Mouse (Mus musculus) lung, adult 2 months (tissue): ENCODE data around the gene Vash2. TPM values are rescaled to one million over a fixed set of nuclear protein-coding genes. Genes with fewer than 3 reads are reported as not detected.

ENCODE experiments used
- DNase-seq: peaks from one replicate; pipeline ENCODE4 v3.0.0; 2022
- H3K4me1 ChIP-seq: fragments of 200-500 bp; 2 replicates; pipeline ENCODE4 v1.6.1; 2011; ENCODE audit warnings: low read length; ENCODE audit not compliant: control insufficient read depth, insufficient read depth
- H3K4me3 ChIP-seq: fragments of 200-500 bp; replicated peaks from 2 replicates; pipeline ENCODE3; 2011; ENCODE audit warnings: low read depth, mild to moderate bottlenecking, control low read depth, low read length; ENCODE audit errors: extremely low read depth
- CTCF ChIP-seq: fragments of 200-500 bp; IDR thresholded peaks from 2 replicates; pipeline ENCODE4 v1.5.1; 2011; ENCODE audit warnings: mild to moderate bottlenecking, low read length, control low read depth; ENCODE audit not compliant: insufficient read depth
- POLR2A ChIP-seq: fragments of 200-500 bp; IDR thresholded peaks from 2 replicates; pipeline ENCODE4 v1.6.1; 2011; ENCODE audit warnings: low read depth, mild to moderate bottlenecking, control low read depth, low read length, borderline replicate concordance; ENCODE audit errors: extremely low read depth
- WGBS: fragments of 180-500 bp; shearing (Covaris S2); methylation state at CpG from one replicate; pipeline ENCODE4 v1.1.7; 2018; 5-methylcytosine and 5-hydroxymethylcytosine counted together
- polyA plus RNA-seq: library from polyadenylated mRNA; depleted of rRNA; stranded (reverse); fragments of >200 nt; gene quantifications from 2 replicates; pipeline ENCODE4 v1.2.3, GENCODE M21; 2012

The Vash2 gene
- polyA plus RNA-seq, 1 experiment = 1.5 TPM

GRCm38 (mm10) chr1:191008707-191009106, 29.6 kb upstream of the Vash2 start:
- 0 out of 2 replicates have a peak, but pooled peaks have one; percentile 17 for TF ChIP-seq CTCF
- no peak for TF ChIP-seq POLR2A
- Histone ChIP-seq H3K4me1 (no peaks in the 10 kb centered on the region), H3K4me3 (no peak overlapping the region)
- WGBS = 97% methylated on average over 5 of the region's 5 CpGs
- no peak for DNase-seq

GRCm38 (mm10) chr1:191002201-191002600, 23.1 kb upstream of the Vash2 start:
- no peak for DNase-seq
- H3K4me3 ChIP-seq = no peak overlapping the region
- WGBS = 61% methylated on average over 6 of the region's 6 CpGs
- no peaks in the 10 kb centered on the region for H3K4me1 ChIP-seq
- TF ChIP-seq CTCF = peak; percentile 51; the same call in 1 of the 2 replicates
- TF ChIP-seq POLR2A = no peak

GRCm38 (mm10) chr1:191000686-191001085, 21.6 kb upstream of the Vash2 start:
- no peak for TF ChIP-seq CTCF
- TF ChIP-seq POLR2A = no peak
- no peak for DNase-seq
- no peaks in the 10 kb centered on the region for H3K4me1 ChIP-seq
- H3K4me3 ChIP-seq = no peak overlapping the region
- 80% methylated on average over 3 of the region's 3 CpGs for WGBS

- TF ChIP-seq CTCF (no peak), POLR2A (no peak)
- no peak for DNase-seq
- WGBS = 60% methylated on average over 1 of the region's 1 CpGs
- Histone ChIP-seq H3K4me1 (no peaks in the 10 kb centered on the region), H3K4me3 (no peak overlapping the region)
Measured at GRCm38 (mm10) chr1:190998027-190998426, 18.9 kb upstream of the Vash2 start.

GRCm38 (mm10) chr1:190996346-190996877, 17.3 kb upstream of the Vash2 start:
- 69% methylated on average over 6 of the region's 6 CpGs for WGBS
- Histone ChIP-seq H3K4me3 (no peak overlapping the region), H3K4me1 (no peaks in the 10 kb centered on the region)
- no peak for DNase-seq
- TF ChIP-seq POLR2A (no peak), CTCF (no peak)

- 43% methylated on average over 7 of the region's 7 CpGs for WGBS
- TF ChIP-seq POLR2A = no peak
- TF ChIP-seq CTCF = no peak
- Histone ChIP-seq H3K4me3 (no peak overlapping the region), H3K4me1 (no peaks in the 10 kb centered on the region)
- DNase-seq = no peak
Measured at GRCm38 (mm10) chr1:190995548-190995947, 16.5 kb upstream of the Vash2 start.

GRCm38 (mm10) chr1:190989437-190990082, 10.5 kb upstream of the Vash2 start:
- 76% methylated on average over 9 of the region's 9 CpGs for WGBS
- no peak for TF ChIP-seq POLR2A
- TF ChIP-seq CTCF = 0 out of 2 replicates have a peak, but pooled peaks have one; percentile 8
- Histone ChIP-seq H3K4me1 (no peaks in the 10 kb centered on the region), H3K4me3 (no peak overlapping the region)
- no peak for DNase-seq

GRCm38 (mm10) chr1:190981412-190981811, 2.3 kb upstream of the Vash2 start:
- H3K4me1 ChIP-seq = no peaks in the 10 kb centered on the region; the same call in 1 of the 2 replicates
- no peak for DNase-seq
- WGBS = 86% methylated on average over 4 of the region's 4 CpGs
- TF ChIP-seq POLR2A (no peak), CTCF (no peak)
- no peak overlapping the region for H3K4me3 ChIP-seq

- Histone ChIP-seq H3K4me3 (no peak overlapping the region), H3K4me1 (no peaks in the 10 kb centered on the region; the same call in 1 of the 2 replicates)
- WGBS = 85% methylated on average over 1 of the region's 1 CpGs
- TF ChIP-seq CTCF (no peak), POLR2A (no peak)
- no peak for DNase-seq
Measured at GRCm38 (mm10) chr1:190980470-190980869, 1.4 kb upstream of the Vash2 start.
